Mouse (Mus musculus): ENCODE results near the gene Trp53bp2. TPM values are rescaled to one million over a fixed set of nuclear protein-coding genes. Genes with fewer than 3 reads are reported as not detected.

Trp53bp2 gene
- polyA plus RNA-seq, 1 experiment from 2014 or later, result 20.2 TPM

- no peak for ATAC-seq
- Histone ChIP-seq H3K27me3 (replicated peaks; ENCODE audit: control insufficient read depth, insufficient read depth, low read length) (no peaks in the 10 kb centered on the region), H3K9ac (ENCODE audit: low read length) (no peak overlapping the region), H3K36me3 (ENCODE audit: control insufficient read depth, insufficient read depth, low read length) (peaks cover 35% of the 10 kb centered on the region), H3K4me3 (ENCODE audit: low read depth, low read length) (no peak overlapping the region), H3K27ac (ENCODE audit: low read depth, low read length) (0 out of 2 replicates have a peak overlapping the region, but pooled peaks have one; percentile 18), H3K4me2 (ENCODE audit: low read length) (no peak overlapping the region), H3K4me1 (ENCODE audit: control insufficient read depth, insufficient read depth, low read length) (no peaks in the 10 kb centered on the region), H3K9me3 (replicated peaks; ENCODE audit: control insufficient read depth, low read length) (no peaks in the 10 kb centered on the region)
- DNase-seq (ENCODE audit: low spot score), result peak; percentile 5
- 79% methylated on average over 7 of the region's 7 CpGs for WGBS
These were observed 52.3 kb downstream of the Trp53bp2 start for GRCm38 (mm10) chr1:182461261-182461660.

GRCm38 (mm10) chr1:182461813-182462212 is 52.8 kb downstream of the Trp53bp2 start:
- Histone ChIP-seq H3K9me3 (replicated peaks; ENCODE audit: control insufficient read depth, low read length) (no peaks in the 10 kb centered on the region), H3K27ac (ENCODE audit: low read depth, low read length) (peak overlapping the region; percentile 18; the same call in 1 of the 2 replicates), H3K36me3 (ENCODE audit: control insufficient read depth, insufficient read depth, low read length) (peaks cover 33% of the 10 kb centered on the region), H3K4me2 (ENCODE audit: low read length) (no peak overlapping the region), H3K4me3 (ENCODE audit: low read depth, low read length) (no peak overlapping the region), H3K9ac (ENCODE audit: low read length) (no peak overlapping the region), H3K4me1 (ENCODE audit: control insufficient read depth, insufficient read depth, low read length) (no peaks in the 10 kb centered on the region), H3K27me3 (replicated peaks; ENCODE audit: control insufficient read depth, insufficient read depth, low read length) (no peaks in the 10 kb centered on the region)
- WGBS, result 66% methylated on average over 10 of the region's 10 CpGs
- ATAC-seq, result peak; percentile 72
- DNase-seq (ENCODE audit: low spot score), result peak; percentile 55

GRCm38 (mm10) chr1:182465309-182465708 is 56.3 kb downstream of the Trp53bp2 start:
- H3K9me3 ChIP-seq (replicated peaks; ENCODE audit: control insufficient read depth, low read length), result no peaks in the 10 kb centered on the region
- no peaks in the 10 kb centered on the region for H3K27me3 ChIP-seq (replicated peaks; ENCODE audit: control insufficient read depth, insufficient read depth, low read length)
- DNase-seq (ENCODE audit: low spot score) (no peak), ATAC-seq (no peak)
- H3K9ac ChIP-seq (ENCODE audit: low read length), result no peak overlapping the region
- no peaks in the 10 kb centered on the region for H3K4me1 ChIP-seq (ENCODE audit: control insufficient read depth, insufficient read depth, low read length)
- no peak overlapping the region for H3K4me3 ChIP-seq (ENCODE audit: low read depth, low read length)
- no peak overlapping the region for H3K4me2 ChIP-seq (ENCODE audit: low read length)
- H3K36me3 ChIP-seq (ENCODE audit: control insufficient read depth, insufficient read depth, low read length), result peaks cover 48% of the 10 kb centered on the region
- WGBS, result 70% methylated on average over 4 of the region's 4 CpGs
- H3K27ac ChIP-seq (ENCODE audit: low read depth, low read length), result no peak overlapping the region

DNA sequence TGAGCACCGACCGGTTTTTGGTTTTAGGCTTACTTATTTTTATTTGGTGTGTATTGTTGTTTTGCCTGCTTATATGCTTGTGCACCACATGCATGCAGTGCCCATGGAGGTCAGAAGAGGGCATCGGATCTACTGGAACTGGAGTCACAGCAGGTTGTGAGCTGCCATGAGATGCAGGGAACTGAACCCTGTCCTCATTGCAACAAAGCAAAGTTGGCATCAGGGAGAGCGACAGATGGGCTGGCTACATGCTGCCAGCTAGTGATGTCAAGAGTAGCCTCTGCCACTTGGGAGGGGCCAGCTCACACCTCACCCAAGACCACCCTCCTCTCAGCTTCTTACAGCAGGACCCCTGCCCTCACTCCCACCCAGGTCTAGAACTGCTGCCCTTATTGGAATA is 57.0 kb downstream of the Trp53bp2 start:
- ATAC-seq (no peak; the same call in 1 of the 2 replicates), DNase-seq (ENCODE audit: low spot score) (peak; percentile 21)
- H3K27ac ChIP-seq (ENCODE audit: low read depth, low read length), result no peak overlapping the region
- no peak overlapping the region for H3K4me3 ChIP-seq (ENCODE audit: low read depth, low read length)
- no peaks in the 10 kb centered on the region for H3K9me3 ChIP-seq (replicated peaks; ENCODE audit: control insufficient read depth, low read length)
- 93% methylated on average over 4 of the region's 4 CpGs for WGBS
- H3K27me3 ChIP-seq (replicated peaks; ENCODE audit: control insufficient read depth, insufficient read depth, low read length), result no peaks in the 10 kb centered on the region
- peaks cover 51% of the 10 kb centered on the region for H3K36me3 ChIP-seq (ENCODE audit: control insufficient read depth, insufficient read depth, low read length)
- H3K9ac ChIP-seq (ENCODE audit: low read length), result no peak overlapping the region
- H3K4me1 ChIP-seq (ENCODE audit: control insufficient read depth, insufficient read depth, low read length), result no peaks in the 10 kb centered on the region
- no peak overlapping the region for H3K4me2 ChIP-seq (ENCODE audit: low read length)

DNA sequence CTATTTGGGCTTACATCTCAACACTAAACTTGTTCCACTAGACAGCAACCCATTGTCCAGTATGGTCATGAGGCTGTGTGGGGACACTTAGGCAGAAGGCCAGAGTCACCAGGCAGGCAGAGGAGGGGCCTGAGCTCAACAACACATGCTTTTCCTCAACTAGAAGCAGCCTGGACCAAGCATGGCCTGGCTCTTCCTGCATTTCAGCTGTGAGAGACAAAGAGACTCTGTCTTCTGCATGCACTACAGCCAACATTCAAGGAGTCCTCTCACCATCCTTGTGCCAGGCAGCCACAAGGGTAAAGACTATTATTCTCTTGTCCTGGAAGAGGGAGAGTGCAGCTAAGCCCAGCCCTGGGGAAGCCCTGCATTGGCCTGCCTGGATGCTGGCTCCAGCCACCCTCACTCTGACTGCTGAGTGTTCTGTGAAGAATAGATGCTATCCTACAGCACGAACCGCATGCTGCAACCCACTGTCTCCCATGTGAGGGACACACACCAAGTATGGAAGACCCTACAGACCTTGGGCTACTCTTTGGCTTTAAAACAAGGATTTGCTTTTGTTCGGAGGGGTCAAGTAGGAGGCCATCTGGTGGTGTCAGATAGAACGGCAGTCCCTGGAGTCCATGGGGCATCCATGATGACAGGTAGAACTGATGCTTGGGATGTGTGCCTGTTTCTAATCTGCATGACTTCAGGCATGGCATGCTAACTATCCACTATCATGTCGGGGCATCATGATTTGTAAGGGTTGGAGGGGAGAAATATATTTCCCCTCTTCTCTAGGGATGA is 66.2 kb downstream of the Trp53bp2 start:
- no peaks in the 10 kb centered on the region for H3K4me1 ChIP-seq (ENCODE audit: control insufficient read depth, insufficient read depth, low read length)
- H3K4me2 ChIP-seq (ENCODE audit: low read length), result no peak overlapping the region
- peaks cover 74% of the 10 kb centered on the region for H3K36me3 ChIP-seq (ENCODE audit: control insufficient read depth, insufficient read depth, low read length)
- no peak overlapping the region for H3K27ac ChIP-seq (ENCODE audit: low read depth, low read length)
- no peak for ATAC-seq
- 87% methylated on average over 5 of the region's 5 CpGs for WGBS
- no peak for DNase-seq (ENCODE audit: low spot score)
- H3K27me3 ChIP-seq (replicated peaks; ENCODE audit: control insufficient read depth, insufficient read depth, low read length), result no peaks in the 10 kb centered on the region
- no peak overlapping the region for H3K4me3 ChIP-seq (ENCODE audit: low read depth, low read length)
- H3K9ac ChIP-seq (ENCODE audit: low read length), result no peak overlapping the region
- no peaks in the 10 kb centered on the region for H3K9me3 ChIP-seq (replicated peaks; ENCODE audit: control insufficient read depth, low read length)

- Histone ChIP-seq H3K27ac (ENCODE audit: low read depth, low read length) (no peak overlapping the region), H3K9me3 (replicated peaks; ENCODE audit: control insufficient read depth, low read length) (no peaks in the 10 kb centered on the region), H3K9ac (ENCODE audit: low read length) (no peak overlapping the region), H3K4me2 (ENCODE audit: low read length) (no peak overlapping the region), H3K27me3 (replicated peaks; ENCODE audit: control insufficient read depth, insufficient read depth, low read length) (no peaks in the 10 kb centered on the region), H3K4me1 (ENCODE audit: control insufficient read depth, insufficient read depth, low read length) (no peaks in the 10 kb centered on the region), H3K36me3 (ENCODE audit: control insufficient read depth, insufficient read depth, low read length) (peaks cover 72% of the 10 kb centered on the region), H3K4me3 (ENCODE audit: low read depth, low read length) (no peak overlapping the region)
- WGBS, result 96% methylated on average over 4 of the region's 4 CpGs
- ATAC-seq (no peak), DNase-seq (ENCODE audit: low spot score) (no peak)
These were observed 70.0 kb downstream of the Trp53bp2 start for GRCm38 (mm10) chr1:182478935-182479334.

GRCm38 (mm10) chr1:182481138-182481537 is 72.2 kb downstream of the Trp53bp2 start:
- WGBS, result 94% methylated on average over 7 of the region's 7 CpGs
- Histone ChIP-seq H3K4me2 (ENCODE audit: low read length) (no peak overlapping the region), H3K36me3 (ENCODE audit: control insufficient read depth, insufficient read depth, low read length) (peaks cover 75% of the 10 kb centered on the region), H3K9ac (ENCODE audit: low read length) (no peak overlapping the region), H3K27me3 (replicated peaks; ENCODE audit: control insufficient read depth, insufficient read depth, low read length) (no peaks in the 10 kb centered on the region), H3K27ac (ENCODE audit: low read depth, low read length) (no peak overlapping the region), H3K4me1 (ENCODE audit: control insufficient read depth, insufficient read depth, low read length) (no peaks in the 10 kb centered on the region), H3K9me3 (replicated peaks; ENCODE audit: control insufficient read depth, low read length) (no peaks in the 10 kb centered on the region), H3K4me3 (ENCODE audit: low read depth, low read length) (no peak overlapping the region)
- no peak for ATAC-seq
- no peak for DNase-seq (ENCODE audit: low spot score)

DNA sequence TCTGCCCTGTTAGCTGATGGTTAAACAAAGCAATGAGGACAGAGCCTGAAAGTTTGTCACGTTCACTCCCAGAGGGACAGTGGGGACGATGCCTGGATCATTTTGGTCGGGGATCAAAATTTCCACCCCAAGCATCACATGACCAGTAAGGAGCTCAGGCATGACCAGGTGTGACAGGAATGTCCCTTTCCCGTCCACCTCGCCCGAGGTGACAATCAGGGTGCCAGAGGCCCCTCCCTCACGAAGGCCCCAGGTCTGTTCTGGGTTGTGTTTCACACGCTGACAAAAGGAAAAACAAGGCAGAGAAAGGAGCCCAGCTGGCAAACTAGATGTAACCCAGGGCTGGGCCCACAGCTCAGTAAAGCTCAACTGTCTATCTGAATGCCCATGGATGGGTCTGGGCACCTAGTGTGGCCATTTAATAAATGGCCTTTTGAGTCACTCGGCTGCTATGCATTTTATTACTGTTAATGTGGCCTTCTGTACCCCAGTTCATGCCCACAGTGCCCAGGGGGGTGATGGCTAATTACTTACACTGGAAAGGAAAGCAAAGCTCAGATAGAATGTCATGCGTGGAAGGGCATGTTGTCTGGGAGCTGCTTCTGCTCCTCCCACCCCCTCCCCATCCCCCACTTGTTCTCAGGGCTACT is 72.8 kb downstream of the Trp53bp2 start:
- Histone ChIP-seq H3K9me3 (replicated peaks; ENCODE audit: control insufficient read depth, low read length) (no peaks in the 10 kb centered on the region), H3K36me3 (ENCODE audit: control insufficient read depth, insufficient read depth, low read length) (peaks cover 78% of the 10 kb centered on the region), H3K4me1 (ENCODE audit: control insufficient read depth, insufficient read depth, low read length) (no peaks in the 10 kb centered on the region), H3K27ac (ENCODE audit: low read depth, low read length) (no peak overlapping the region), H3K27me3 (replicated peaks; ENCODE audit: control insufficient read depth, insufficient read depth, low read length) (no peaks in the 10 kb centered on the region), H3K4me2 (ENCODE audit: low read length) (no peak overlapping the region), H3K4me3 (ENCODE audit: low read depth, low read length) (no peak overlapping the region), H3K9ac (ENCODE audit: low read length) (no peak overlapping the region)
- DNase-seq (ENCODE audit: low spot score) (no peak), ATAC-seq (no peak)
- 93% methylated on average over 10 of the region's 10 CpGs for WGBS
